Comparison of ENCODE assay signal across 9 mouse cellular contexts in genomic region chrX:140062135-140062975, GRCm38 (mm10). TPM values are rescaled to one million over a fixed set of nuclear protein-coding genes. Genes with fewer than 3 reads are reported as not detected.
A peak's percentile ranks its signal among the peaks of the same experiment; 100 is the strongest.
DNase-seq lines count a peak whose midpoint lies in the region; ATAC-seq and TF ChIP-seq lines count a peak whose summit lies in the region.
"Had no signal": no experiment of that assay in that cellular context is flagged by ENCODE, and none has a peak within 500 bp of the region (broad histone marks: within the 10 kb centered on the region; RNA-seq: fewer than 3 reads in every experiment).

TSS of gene Nup62cl (minus strand) at chrX:140062712.
TSS of gene Pih1h3b (plus strand) at chrX:140062879.

- no peaks in the 10 kb centered on the region for H3K4me1 ChIP-seq in hindbrain, embryonic 15.5 days (replicated peaks)
- no peaks in the 10 kb centered on the region for H3K4me1 ChIP-seq in liver, adult 2 months (ENCODE audit: control insufficient read depth, insufficient read depth, low read length)
- no peaks in the 10 kb centered on the region for H3K4me1 ChIP-seq in midbrain, embryonic 16.5 days (ENCODE audit: control insufficient read depth, insufficient read depth, low read length)

- H3K4me3 ChIP-seq in hindbrain, embryonic 15.5 days: peak within 1 kb of the TSS; percentile 37
- peak within 1 kb of the TSS; percentile 75 for H3K4me3 ChIP-seq in liver, adult 2 months (ENCODE audit: insufficient read depth, low read depth, low read length)
- peak within 1 kb of the TSS; percentile 36 for H3K4me3 ChIP-seq in midbrain, embryonic 16.5 days (ENCODE audit: low read depth, low read length)

- no peak within 1 kb of the TSS for H3K27ac ChIP-seq in hindbrain, embryonic 15.5 days (replicated peaks)
- no peak within 1 kb of the TSS for H3K27ac ChIP-seq in liver, adult 2 months (replicated peaks; ENCODE audit: insufficient read depth, low read depth, low read length)
- H3K27ac ChIP-seq in midbrain, embryonic 16.5 days (ENCODE audit: low read length): no peak within 1 kb of the TSS

- TF ChIP-seq POLR2A in liver, adult 2 months (IDR thresholded peaks at IDR 0.05; ENCODE audit: extremely low read depth, insufficient read depth, low read length): no peak

- intact Hi-C loops in left cerebral cortex, postnatal 4 days (cut with DNase I): no loop called here

- no peaks in the 10 kb centered on the region for H3K36me3 ChIP-seq in hindbrain, embryonic 15.5 days
- H3K36me3 ChIP-seq in liver, adult 2 months (ENCODE audit: control insufficient read depth, insufficient read depth, low read length): no peaks in the 10 kb centered on the region
- no peaks in the 10 kb centered on the region for H3K36me3 ChIP-seq in midbrain, embryonic 16.5 days (ENCODE audit: control insufficient read depth, insufficient read depth, low read length)

- no peak for TF ChIP-seq CTCF in liver, adult 2 months (IDR thresholded peaks at IDR 0.05; ENCODE audit: low read depth, low read length)

- peak within 1 kb of the TSS; percentile 54 for H3K4me2 ChIP-seq in hindbrain, embryonic 15.5 days
- peak within 1 kb of the TSS; percentile 54 for H3K4me2 ChIP-seq in midbrain, embryonic 16.5 days (ENCODE audit: low read length)

- 28% methylated on average over 64 of the region's 64 CpGs for WGBS in hindbrain, embryonic 15.5 days
- WGBS in liver, adult 2 months: 5% methylated on average over 62 of the region's 64 CpGs
- WGBS in midbrain, embryonic 16.5 days: 18% methylated on average over 57 of the region's 64 CpGs

- H3K27me3 ChIP-seq in hindbrain, embryonic 15.5 days: peaks cover 21% of the 10 kb centered on the region
- 0 out of 2 replicates have a peak, but pooled peaks cover 9% of the 10 kb centered on the region for H3K27me3 ChIP-seq in liver, adult 2 months (ENCODE audit: control insufficient read depth, insufficient read depth, low read length)
- H3K27me3 ChIP-seq in midbrain, embryonic 16.5 days (ENCODE audit: control insufficient read depth, insufficient read depth, low read depth, low read length): peaks cover 18% of the 10 kb centered on the region

- no peaks in the 10 kb centered on the region for H3K79me2 ChIP-seq in liver, adult 2 months (ENCODE audit: control insufficient read depth, insufficient read depth, low read length)

- DNase-seq in left cerebral cortex, postnatal 4 days: peak; percentile 13
- no peak for DNase-seq in left cerebral cortex, adult 18-20 months (ENCODE audit: low spot score in 2 of 2)
- peak; percentile 6 for DNase-seq in cerebellum, adult 9-10 months
- peak; percentile 15 for DNase-seq in gastrocnemius, adult 18-20 months (ENCODE audit: low spot score)
- peak; percentile 62 for DNase-seq in liver, adult 2 months (ENCODE audit: extremely low read depth, low read depth, low spot score)
- peak; percentile 12 for DNase-seq in thymus, postnatal 0 days (ENCODE audit: low spot score)

- H3K9me3 ChIP-seq in hindbrain, embryonic 15.5 days: no peaks in the 10 kb centered on the region
- peaks cover 7% of the 10 kb centered on the region; the same call in 1 of the 2 replicates for H3K9me3 ChIP-seq in midbrain, embryonic 16.5 days (replicated peaks; ENCODE audit: control insufficient read depth, low read length, poor library complexity, severe bottlenecking)

- peak; percentile 68 for ATAC-seq in hindbrain, embryonic 15.5 days (ENCODE audit: low FRiP score, low read depth)
- ATAC-seq in midbrain, embryonic 16.5 days: peak; percentile 68
- ATAC-seq: Patski had no signal

- no peak within 1 kb of the TSS for H3K9ac ChIP-seq in hindbrain, embryonic 15.5 days
- peak within 1 kb of the TSS; percentile 34; the same call in 1 of the 2 replicates for H3K9ac ChIP-seq in liver, adult 2 months (ENCODE audit: low read depth, low read length)
- no peak within 1 kb of the TSS for H3K9ac ChIP-seq in midbrain, embryonic 16.5 days (ENCODE audit: low read depth, low read length)

RNA-seq across cellular contexts. Expression of gene Nup62cl, which starts in this region (rescaled TPM):
- total RNA-seq in left cerebral cortex, postnatal 4 days (2021): under 1 TPM; 0.50 to 0.79 TPM
- total RNA-seq in left cerebral cortex, adult 18-20 months (2021): 1 to 10 TPM in 1 of 2 experiments, under 1 TPM in 1; 0.19 to 1.2 TPM
- total RNA-seq in gastrocnemius, adult 18-20 months (2021): not detected
- polyA plus RNA-seq in hindbrain, embryonic 15.5 days (2015; fragmentation: Nextera tagmentation; extraction: Ambion mirVana): 0.91 and 1.2 TPM in 2 replicates
- total RNA-seq in liver, adult 2 months (2014; rRNA removed): 1.4 and 7.4 TPM in 2 replicates
- 0.30 and 3.4 TPM in 2 replicates for polyA plus RNA-seq in liver, adult 2 months (2012; rRNA removed)
- 3.1 and 4.9 TPM in 2 replicates for polyA plus RNA-seq in midbrain, embryonic 16.5 days (2015; fragmentation: Nextera tagmentation; extraction: Ambion mirVana)
- polyA plus RNA-seq in thymus, postnatal 0 days (2015; fragmentation: Nextera tagmentation; extraction: Ambion mirVana): 1.9 and 2.0 TPM in 2 replicates
- polyA plus RNA-seq: Patski had no signal

RNA-seq across cellular contexts. Expression of gene Pih1h3b, which starts in this region (rescaled TPM):
- total RNA-seq in left cerebral cortex, postnatal 4 days (2021): not detected
- total RNA-seq in left cerebral cortex, adult 18-20 months (2021): not detected
- total RNA-seq in gastrocnemius, adult 18-20 months (2021): not detected
- polyA plus RNA-seq in hindbrain, embryonic 15.5 days (2015; fragmentation: Nextera tagmentation; extraction: Ambion mirVana): not detected in 2 replicates
- not detected in 2 replicates for total RNA-seq in liver, adult 2 months (2014; rRNA removed)
- not detected in 2 replicates for polyA plus RNA-seq in liver, adult 2 months (2012; rRNA removed)
- not detected in 2 replicates for polyA plus RNA-seq in midbrain, embryonic 16.5 days (2015; fragmentation: Nextera tagmentation; extraction: Ambion mirVana)
- polyA plus RNA-seq in thymus, postnatal 0 days (2015; fragmentation: Nextera tagmentation; extraction: Ambion mirVana): not detected in 2 replicates
- polyA plus RNA-seq: Patski had no signal

Comparison
In these comparisons a context has a peak if more than half of its experiments do, and no peak if none do; other contexts are left out.
1. Peak in DNase-seq in left cerebral cortex, postnatal 4 days; RNA of the genes that start here not detected or under 1 TPM.
2. Peak in DNase-seq in gastrocnemius, adult 18-20 months; RNA of the genes that start here not detected or under 1 TPM.
3. DNase-seq: peak in cerebellum, adult 9-10 months (single experiment), liver, adult 2 months (single experiment) and thymus, postnatal 0 days (single experiment); none in left cerebral cortex, adult 18-20 months (0 of 2).
4. Peak in every context shown above with its lines, with median percentiles within 50 percentile points of each other: H3K4me3 ChIP-seq.